Mouse (Mus musculus): ENCODE data around the gene Shb. TPM values are rescaled to one million over a fixed set of nuclear protein-coding genes. Genes with fewer than 3 reads are reported as not detected.

The Shb gene
- total RNA-seq (2022), result 1 to 10 TPM; 4.1 to 8.8 (median 6.6) TPM

- peak; percentile 62 to 78 for DNase-seq (ENCODE audit: low spot score in 2 of 2)
These were observed at the start of gene Shb for GRCm38 (mm10) chr4:45532375-45532774. TSS of gene Shb (minus strand) at chr4:45532470.

GRCm38 (mm10) chr4:45581095-45581494, 48.8 kb upstream of the Shb start:
- DNase-seq (ENCODE audit: low spot score in 2 of 2), result no peak

- no peak for DNase-seq (ENCODE audit: low spot score in 2 of 2)
These were observed 46.5 kb upstream of the Shb start for GRCm38 (mm10) chr4:45578554-45579370.

- no peak for DNase-seq (ENCODE audit: low spot score in 2 of 2)
These were observed 45.4 kb upstream of the Shb start for GRCm38 (mm10) chr4:45577631-45578030.

- DNase-seq (ENCODE audit: low spot score in 2 of 2), result no peak
These were observed 42.4 kb upstream of the Shb start for GRCm38 (mm10) chr4:45574614-45575169.

GRCm38 (mm10) chr4:45569521-45569920, 37.3 kb upstream of the Shb start:
- DNase-seq (ENCODE audit: low spot score in 2 of 2), result no peak

- DNase-seq (ENCODE audit: low spot score in 2 of 2), result no peak
These were observed 25.9 kb upstream of the Shb start for GRCm38 (mm10) chr4:45558211-45558610.

- DNase-seq (ENCODE audit: low spot score in 2 of 2), result no peak
These were observed 20.3 kb upstream of the Shb start for GRCm38 (mm10) chr4:45552571-45552970.

- DNase-seq (ENCODE audit: low spot score in 2 of 2), result no peak
These were observed 18.7 kb upstream of the Shb start for GRCm38 (mm10) chr4:45550970-45551369.

- no peak for DNase-seq (ENCODE audit: low spot score in 2 of 2)
These were observed 17.2 kb upstream of the Shb start for GRCm38 (mm10) chr4:45549514-45549913.

- no peak for DNase-seq (ENCODE audit: low spot score in 2 of 2)
These were observed 13.6 kb upstream of the Shb start for GRCm38 (mm10) chr4:45545851-45546250.

GRCm38 (mm10) chr4:45543481-45544051, 11.3 kb upstream of the Shb start:
- DNase-seq (ENCODE audit: low spot score in 2 of 2), result no peak

GRCm38 (mm10) chr4:45540151-45540933, 8.1 kb upstream of the Shb start:
- DNase-seq (ENCODE audit: low spot score in 2 of 2), result no peak

- no peak for DNase-seq (ENCODE audit: low spot score in 2 of 2)
These were observed 6.9 kb upstream of the Shb start for GRCm38 (mm10) chr4:45539187-45539586.

GRCm38 (mm10) chr4:45533436-45533940, 1.2 kb upstream of the Shb start:
- DNase-seq (ENCODE audit: low spot score in 2 of 2), result no peak

- DNase-seq (ENCODE audit: low spot score in 2 of 2), result peak; percentile 85 to 88
These were observed 1.4 kb downstream of the Shb start for GRCm38 (mm10) chr4:45530662-45531542.

GRCm38 (mm10) chr4:45529986-45530597, 2.2 kb downstream of the Shb start:
- no peak for DNase-seq (ENCODE audit: low spot score in 2 of 2)

- DNase-seq (ENCODE audit: low spot score in 2 of 2), result no peak
These were observed 2.9 kb downstream of the Shb start for GRCm38 (mm10) chr4:45529201-45529985.
